Mouse (Mus musculus) CH12.LX (cell line): ENCODE measurements at regions not wholly inside any gene's neighbourhood (a gene's known extent, or its start where the extent isn't known, plus 50 kb on each side); places are given as distances from the start of the nearest gene placed in this dataset.

Experiments used
- CTCF ChIP-seq, 2 experiments: IDR thresholded peaks in 1 of 2; conservative IDR thresholded peaks in 1 of 2; 2 replicates each; pipeline ENCODE4 v1.5.1; 2011 to 2012; ENCODE audit warnings: low read depth in 2 of 2, low read length in 2 of 2, improper control_type of control experiment in 1 of 2, inconsistent platforms in 1 of 2, mild to moderate bottlenecking in 1 of 2, moderate library complexity in 1 of 2
- EP300 ChIP-seq: IDR thresholded peaks from 2 replicates; pipeline ENCODE4 v1.6.1; 2011; ENCODE audit warnings: low read length, improper control_type of control experiment
- HCFC1 ChIP-seq: IDR thresholded peaks from 2 replicates; pipeline ENCODE4 v1.6.1; 2012; ENCODE audit warnings: low read depth, mild to moderate bottlenecking, inconsistent platforms, low read length, improper control_type of control experiment
- MXI1 ChIP-seq: IDR thresholded peaks from 2 replicates; pipeline ENCODE4 v1.6.1; 2011; ENCODE audit warnings: mild to moderate bottlenecking, low read depth, low read length, improper control_type of control experiment
- NRF1 ChIP-seq: IDR thresholded peaks from 2 replicates; pipeline ENCODE4 v1.6.1; 2014; ENCODE audit warnings: low read depth, mild to moderate bottlenecking, inconsistent platforms, low read length, improper control_type of control experiment, moderate library complexity
- POLR2A ChIP-seq: IDR thresholded peaks from 2 replicates; pipeline ENCODE4 v1.6.1; 2011; ENCODE audit warnings: low read depth, mild to moderate bottlenecking, improper control_type of control experiment, low read length
- SIN3A ChIP-seq: IDR thresholded peaks from 2 replicates; pipeline ENCODE4 v1.6.1; 2012; ENCODE audit warnings: low read length, improper control_type of control experiment, inconsistent platforms
- USF2 ChIP-seq: conservative IDR thresholded peaks from 2 replicates; pipeline ENCODE4 v1.6.1; 2011; ENCODE audit warnings: low read depth, low read length, improper control_type of control experiment

DNA sequence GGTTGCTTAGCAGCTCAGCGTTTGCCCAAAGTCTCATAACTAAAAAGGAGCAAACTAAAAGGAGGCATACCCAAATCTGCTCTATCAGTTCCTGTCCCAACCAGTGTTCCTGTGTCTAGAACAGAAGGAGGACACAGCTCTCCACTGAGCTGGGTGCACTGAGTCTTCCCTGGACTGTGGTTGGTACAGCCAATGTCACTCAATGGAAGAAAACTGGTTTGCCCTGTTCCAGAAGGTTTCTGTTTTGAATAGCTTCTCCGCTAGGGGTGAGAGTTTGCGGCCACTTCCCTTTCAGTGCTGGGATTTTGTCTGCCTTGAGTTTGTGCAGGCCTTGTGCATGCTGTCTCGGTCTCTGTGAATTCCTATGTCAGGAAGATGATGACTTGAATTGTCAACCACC lies 194.6 kb upstream of the Map3k7 start:
- no peak for TF ChIP-seq CTCF (conservative IDR thresholded peaks at IDR 0.05 in 1 of 2, IDR thresholded peaks at IDR 0.05 in 1 of 2; ENCODE audit: low read depth in 2 of 2, low read length in 2 of 2)
- TF ChIP-seq SIN3A = no peak
- no peak for TF ChIP-seq EP300
- no peak for TF ChIP-seq POLR2A
- TF ChIP-seq HCFC1 = no peak
- no peak for TF ChIP-seq MXI1
- TF ChIP-seq NRF1 = no peak
- no peak for TF ChIP-seq USF2
